Mouse (Mus musculus) forebrain, embryonic 10.5 days (tissue): ENCODE measurements around the gene R3hdml. TPM values are rescaled to one million over a fixed set of nuclear protein-coding genes. Genes with fewer than 3 reads are reported as not detected.
A peak's percentile ranks its signal among the peaks of the same experiment; 100 is the strongest.

Source experiments
- DNase-seq: peaks from one replicate; pipeline ENCODE4 v3.0.0-alpha.2; 2017; ENCODE audit warnings: low spot score; ENCODE audit errors: extremely low spot score
- H3K27ac ChIP-seq: fragments of 300-500 bp; sonication (generic); 2 replicates; pipeline ENCODE4 v1.5.1; 2016; ENCODE audit warnings: mild to moderate bottlenecking
- H3K27me3 ChIP-seq: fragments of 300-500 bp; sonication (generic); 2 replicates; pipeline ENCODE4 v1.6.1; 2016; ENCODE audit warnings: mild to moderate bottlenecking; ENCODE audit not compliant: poor library complexity, severe bottlenecking
- H3K36me3 ChIP-seq: fragments of 300-500 bp; sonication (generic); replicated peaks from 2 replicates; pipeline ENCODE4 v1.6.1; 2016; ENCODE audit warnings: mild to moderate bottlenecking, moderate library complexity
- H3K4me1 ChIP-seq: fragments of 300-500 bp; sonication (generic); 2 replicates; pipeline ENCODE4 v1.6.1; 2016
- H3K4me3 ChIP-seq: fragments of 300-500 bp; sonication (generic); 2 replicates; pipeline ENCODE4 v1.5.1; 2016; ENCODE audit warnings: mild to moderate bottlenecking, moderate library complexity
- H3K9me3 ChIP-seq: fragments of 300-500 bp; sonication (generic); 2 replicates; pipeline ENCODE4 v1.6.1; 2016; ENCODE audit warnings: mild to moderate bottlenecking, moderate library complexity
- WGBS: fragments of 180-500 bp; shearing (Covaris S2); methylation state at CpG from one replicate; pipeline ENCODE4 v1.1.7; 2016; 5-methylcytosine and 5-hydroxymethylcytosine counted together
- polyA plus RNA-seq: library from polyadenylated mRNA; unstranded; fragments of >200 nt; fragmentation: Nextera tagmentation; extraction: Ambion mirVana; gene quantifications from 2 replicates; pipeline ENCODE4 v1.2.1, GENCODE M21; 2016

The R3hdml gene
- polyA plus RNA-seq, 1 experiment from 2014 or later: not detected

DNA sequence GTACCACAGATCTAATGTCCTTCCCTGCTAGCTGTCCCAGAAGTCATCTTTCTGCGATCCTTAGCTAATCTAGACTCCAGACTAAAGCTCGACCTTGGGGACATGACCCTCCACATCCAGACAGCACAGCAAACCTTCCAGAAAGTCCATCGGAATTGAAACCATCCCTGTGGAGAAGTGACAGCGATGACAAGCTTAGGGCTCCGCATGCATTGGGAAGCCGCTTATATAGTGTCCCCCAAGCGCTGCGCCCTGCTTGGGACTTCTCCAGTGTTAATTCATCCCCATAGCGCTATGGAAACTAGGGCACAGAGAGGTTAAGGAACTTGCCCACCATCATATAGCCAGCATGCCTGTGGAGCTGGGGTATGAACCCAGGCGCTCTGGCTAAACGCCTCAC, 29.3 kb upstream of the R3hdml start:
- DNase-seq: no peak
- Histone ChIP-seq H3K9me3 (no peaks in the 10 kb centered on the region), H3K4me1 (no peaks in the 10 kb centered on the region; the same call in 1 of the 2 replicates), H3K27ac (no peak overlapping the region), H3K27me3 (peaks cover 15% of the 10 kb centered on the region), H3K4me3 (no peak overlapping the region), H3K36me3 (peaks cover 6% of the 10 kb centered on the region)
- WGBS: 85% methylated on average over 11 of the region's 11 CpGs

DNA sequence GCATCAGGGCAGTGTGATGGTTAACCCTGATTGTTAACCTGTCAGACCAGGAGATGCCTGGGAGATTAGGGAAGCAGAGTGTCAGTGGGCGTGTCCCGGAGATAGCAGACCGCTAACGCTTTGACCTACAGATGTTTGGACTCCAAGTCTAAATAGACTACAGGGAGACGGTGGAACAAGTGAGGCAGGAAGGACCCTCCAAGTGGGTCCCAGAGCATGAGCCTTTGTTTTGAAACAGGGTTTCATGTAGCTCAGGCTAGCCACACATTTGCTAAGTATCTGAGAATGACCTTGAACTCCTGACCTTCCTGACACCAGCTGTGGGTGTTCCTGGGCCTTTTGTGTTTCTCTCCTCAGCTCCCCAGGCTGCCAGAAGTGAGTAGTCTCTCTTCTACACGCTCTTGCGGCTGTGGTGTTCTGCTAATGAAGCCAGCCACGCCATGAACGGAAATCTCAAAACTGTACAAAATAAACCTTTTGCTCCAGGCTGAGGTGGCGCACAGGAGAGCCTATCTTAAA, 28.8 kb upstream of the R3hdml start:
- Histone ChIP-seq H3K27ac (no peak overlapping the region), H3K4me3 (no peak overlapping the region), H3K36me3 (peaks cover 11% of the 10 kb centered on the region), H3K4me1 (no peaks in the 10 kb centered on the region; the same call in 1 of the 2 replicates), H3K9me3 (no peaks in the 10 kb centered on the region), H3K27me3 (peaks cover 11% of the 10 kb centered on the region)
- WGBS: 72% methylated on average over 10 of the region's 10 CpGs
- DNase-seq: no peak

DNA sequence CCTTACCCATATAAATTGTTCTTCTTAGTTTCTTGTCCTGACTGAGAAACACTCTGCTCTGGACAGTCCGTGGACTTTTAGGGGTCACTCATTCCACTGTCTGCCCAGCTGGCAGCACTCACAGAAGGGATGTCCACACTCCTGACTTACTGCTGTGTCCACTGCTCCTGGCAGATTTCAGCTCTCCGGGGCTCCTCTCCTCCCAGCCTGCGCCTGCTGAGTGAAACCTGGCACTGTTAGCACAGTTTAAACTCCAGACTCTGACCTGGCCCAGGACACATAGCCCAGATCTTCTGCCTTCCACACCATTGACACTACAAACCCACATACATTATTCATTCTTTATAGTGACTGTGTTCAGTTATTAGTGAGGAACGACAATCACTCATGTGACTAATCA, 28.1 kb upstream of the R3hdml start:
- no peak overlapping the region for H3K4me3 ChIP-seq
- H3K36me3 ChIP-seq: peaks cover 18% of the 10 kb centered on the region
- DNase-seq: no peak
- H3K27me3 ChIP-seq: peaks cover 5% of the 10 kb centered on the region
- H3K9me3 ChIP-seq: no peaks in the 10 kb centered on the region
- H3K27ac ChIP-seq: no peak overlapping the region
- 89% methylated on average over 4 of the region's 4 CpGs for WGBS
- no peaks in the 10 kb centered on the region; the same call in 1 of the 2 replicates for H3K4me1 ChIP-seq

DNA sequence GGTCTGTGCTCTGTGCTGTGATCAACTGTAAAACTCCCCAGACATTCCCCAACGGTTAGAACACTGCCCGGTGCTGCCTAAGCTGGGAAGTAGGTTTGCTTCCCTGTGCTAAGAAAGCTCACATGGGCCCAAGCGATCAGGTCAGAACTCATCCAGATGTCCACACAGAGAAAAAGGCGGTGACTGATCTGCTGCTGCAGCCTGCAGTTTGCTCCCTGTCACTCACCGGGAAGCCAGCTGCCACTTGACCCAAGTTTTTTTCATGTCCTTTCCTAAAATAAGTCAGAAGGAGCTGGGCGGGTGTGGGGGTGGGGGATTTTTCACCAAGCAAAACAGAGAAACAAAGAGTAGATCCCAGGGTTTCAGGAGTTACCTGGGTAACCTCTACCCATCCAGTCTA, 27.6 kb upstream of the R3hdml start:
- WGBS: 87% methylated on average over 6 of the region's 6 CpGs
- DNase-seq: no peak
- Histone ChIP-seq H3K36me3 (peaks cover 24% of the 10 kb centered on the region), H3K4me3 (no peak overlapping the region), H3K27ac (no peak overlapping the region), H3K9me3 (no peaks in the 10 kb centered on the region), H3K4me1 (no peaks in the 10 kb centered on the region), H3K27me3 (no peaks in the 10 kb centered on the region)

DNA sequence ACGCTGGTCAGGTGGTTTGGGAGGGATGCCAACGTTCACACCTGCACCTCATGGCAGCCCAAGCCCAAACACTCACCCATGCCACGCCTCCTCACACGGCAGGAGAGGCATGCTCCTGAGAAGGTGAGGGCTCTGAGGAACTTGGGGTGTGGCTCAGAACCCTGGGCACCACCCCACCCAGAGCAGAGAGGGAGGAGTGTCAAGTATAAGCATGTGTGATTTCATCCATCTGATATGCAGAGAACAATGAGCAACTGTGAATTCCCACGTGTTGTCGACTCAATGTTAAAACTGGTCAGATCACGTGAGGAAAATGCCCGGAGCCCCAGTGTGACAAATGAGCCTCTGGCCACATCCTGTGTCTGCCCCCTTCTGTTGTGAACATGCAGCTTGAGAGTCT, 25.3 kb upstream of the R3hdml start:
- no peak for DNase-seq
- 88% methylated on average over 8 of the region's 8 CpGs for WGBS
- Histone ChIP-seq H3K27me3 (no peaks in the 10 kb centered on the region), H3K4me1 (peaks cover 8% of the 10 kb centered on the region), H3K27ac (no peak overlapping the region), H3K9me3 (no peaks in the 10 kb centered on the region), H3K4me3 (no peak overlapping the region), H3K36me3 (peaks cover 27% of the 10 kb centered on the region)

DNA sequence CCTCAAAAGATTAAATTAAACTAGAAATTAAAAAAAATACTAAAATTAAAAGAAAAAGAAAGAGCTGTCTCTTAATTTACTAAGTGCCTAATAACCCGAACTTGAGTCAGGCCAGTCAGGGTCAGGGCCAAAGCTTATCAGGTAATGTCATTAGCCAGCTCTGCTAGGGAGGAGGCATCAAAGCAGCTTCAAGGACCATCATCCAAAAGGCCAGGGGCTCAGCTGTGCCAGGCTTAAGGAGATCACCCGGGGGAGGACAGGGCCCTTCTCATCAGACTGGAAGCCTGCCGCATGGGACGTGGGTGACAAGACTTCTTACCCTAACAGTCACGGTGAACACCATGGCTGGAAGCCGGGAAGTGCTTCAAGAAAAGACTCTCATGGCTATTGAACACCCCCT, 24.5 kb upstream of the R3hdml start:
- H3K4me1 ChIP-seq: peaks cover 14% of the 10 kb centered on the region
- H3K27me3 ChIP-seq: no peaks in the 10 kb centered on the region
- peaks cover 27% of the 10 kb centered on the region for H3K36me3 ChIP-seq
- H3K27ac ChIP-seq: no peak overlapping the region
- no peaks in the 10 kb centered on the region for H3K9me3 ChIP-seq
- WGBS: 89% methylated on average over 6 of the region's 6 CpGs
- DNase-seq: no peak
- no peak overlapping the region for H3K4me3 ChIP-seq

DNA sequence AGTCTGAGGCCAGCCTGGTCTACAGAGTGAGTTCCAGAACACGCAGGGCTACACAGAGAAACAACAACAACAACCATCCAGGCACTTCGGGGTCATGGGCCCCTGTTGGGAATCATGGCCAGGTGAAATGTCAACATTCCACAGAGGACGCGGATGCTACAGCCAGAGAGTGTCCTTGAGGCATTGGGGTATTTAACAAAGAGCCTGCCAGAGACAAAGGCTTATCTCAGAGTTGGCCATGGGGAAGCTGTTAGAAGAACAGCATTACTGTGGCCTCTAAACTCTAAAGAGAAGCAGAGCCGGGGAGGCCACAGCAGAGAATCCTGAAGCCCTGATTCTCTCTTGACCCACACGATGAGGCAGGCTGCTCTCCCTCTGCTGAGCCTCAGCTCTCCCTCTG, 23.3 kb upstream of the R3hdml start:
- 96% methylated on average over 6 of the region's 6 CpGs for WGBS
- Histone ChIP-seq H3K9me3 (no peaks in the 10 kb centered on the region), H3K4me1 (peaks cover 16% of the 10 kb centered on the region), H3K36me3 (peaks cover 27% of the 10 kb centered on the region), H3K27ac (no peak overlapping the region), H3K4me3 (no peak overlapping the region), H3K27me3 (no peaks in the 10 kb centered on the region)
- DNase-seq: no peak

DNA sequence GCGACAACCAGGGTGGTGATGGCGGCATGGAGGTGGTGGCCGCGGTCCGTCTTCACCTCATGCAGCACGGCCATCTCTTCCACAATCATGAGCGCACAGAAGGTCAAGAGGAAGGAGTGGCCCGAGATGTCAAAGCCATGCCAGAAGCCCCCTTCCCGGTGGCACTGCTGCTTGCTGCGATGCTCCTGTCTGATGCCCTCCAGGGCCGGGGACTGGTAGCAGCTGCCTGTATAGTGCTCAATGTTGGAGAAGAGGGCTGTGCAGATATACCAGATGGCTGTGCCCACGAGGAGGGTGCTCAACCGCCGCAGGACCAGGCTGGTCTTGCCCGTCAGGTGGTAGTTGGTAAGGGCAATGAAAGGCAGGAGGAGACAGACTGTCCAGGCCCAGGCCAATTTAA, 22.4 kb upstream of the R3hdml start:
- H3K36me3 ChIP-seq: peaks cover 27% of the 10 kb centered on the region
- no peak for DNase-seq
- H3K27ac ChIP-seq: no peak overlapping the region
- WGBS: 97% methylated on average over 15 of the region's 15 CpGs
- no peak overlapping the region for H3K4me3 ChIP-seq
- H3K27me3 ChIP-seq: no peaks in the 10 kb centered on the region
- H3K9me3 ChIP-seq: no peaks in the 10 kb centered on the region
- peaks cover 16% of the 10 kb centered on the region for H3K4me1 ChIP-seq

DNA sequence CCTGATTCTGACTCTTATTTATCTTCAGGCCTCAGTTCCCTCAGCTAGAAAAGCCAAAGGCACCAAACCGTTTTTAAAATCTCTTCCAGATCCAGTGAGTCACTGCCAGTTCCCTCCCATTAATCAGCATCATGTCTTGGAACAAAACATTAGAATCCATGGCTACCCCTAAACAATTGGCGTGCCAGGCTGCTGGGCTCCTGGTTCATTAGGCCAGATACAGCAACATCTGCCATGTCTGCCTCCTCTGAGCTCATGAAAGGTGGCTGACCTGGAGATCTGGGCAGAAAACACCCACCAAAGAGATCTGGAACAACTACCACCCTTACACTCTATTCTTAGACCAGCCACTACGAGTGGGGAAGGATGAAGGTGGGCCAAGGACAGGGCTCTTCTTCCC, 21.0 kb upstream of the R3hdml start:
- Histone ChIP-seq H3K4me3 (peak overlapping the region; percentile 85), H3K4me1 (peaks cover 16% of the 10 kb centered on the region), H3K27me3 (no peaks in the 10 kb centered on the region), H3K9me3 (no peaks in the 10 kb centered on the region), H3K27ac (no peak overlapping the region), H3K36me3 (peaks cover 27% of the 10 kb centered on the region)
- 84% methylated on average over 3 of the region's 3 CpGs for WGBS
- DNase-seq: no peak

DNA sequence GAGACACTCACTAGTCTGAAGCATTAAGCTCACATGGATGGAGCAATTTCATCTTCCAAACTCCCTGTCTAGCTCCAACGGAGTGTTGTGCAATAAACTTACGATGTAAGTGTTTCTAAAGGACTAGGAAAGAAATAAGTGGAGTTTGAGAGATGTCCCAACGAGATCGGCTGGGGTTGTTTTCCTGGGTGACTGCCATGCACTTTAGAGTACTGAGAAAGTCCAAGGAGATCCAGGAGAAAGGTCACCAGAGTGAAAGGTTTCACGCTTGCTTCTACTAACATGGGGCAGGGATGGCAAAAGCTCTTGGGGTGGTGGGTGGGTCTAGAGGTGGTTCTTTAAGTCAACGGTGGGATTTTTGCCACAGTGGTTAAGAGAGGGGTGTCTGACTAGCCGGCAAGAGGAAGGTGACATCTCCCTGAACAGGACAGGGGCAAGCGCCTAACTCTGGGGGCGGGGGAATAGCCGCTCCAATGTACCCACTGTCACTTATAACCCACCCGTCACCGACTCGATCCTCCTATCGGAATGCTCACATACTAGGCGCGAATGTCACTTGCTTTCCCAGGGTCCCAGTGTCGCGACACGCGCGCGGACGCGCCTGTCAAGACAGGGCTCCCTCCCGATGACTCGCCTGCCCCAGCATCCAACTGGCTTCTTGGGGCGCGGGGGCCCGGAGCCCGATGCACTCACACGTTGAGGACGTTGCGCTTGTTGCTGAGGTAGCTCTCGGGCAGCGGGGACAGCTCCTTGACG, 20.2 kb upstream of the R3hdml start:
- peak overlapping the region; percentile 85 for H3K4me3 ChIP-seq
- no peaks in the 10 kb centered on the region for H3K27me3 ChIP-seq
- peaks cover 23% of the 10 kb centered on the region for H3K36me3 ChIP-seq
- H3K27ac ChIP-seq: peak overlapping the region; percentile 89
- no peaks in the 10 kb centered on the region for H3K9me3 ChIP-seq
- 5% methylated on average over 36 of the region's 36 CpGs for WGBS
- no peak for DNase-seq
- H3K4me1 ChIP-seq: peaks cover 16% of the 10 kb centered on the region

DNA sequence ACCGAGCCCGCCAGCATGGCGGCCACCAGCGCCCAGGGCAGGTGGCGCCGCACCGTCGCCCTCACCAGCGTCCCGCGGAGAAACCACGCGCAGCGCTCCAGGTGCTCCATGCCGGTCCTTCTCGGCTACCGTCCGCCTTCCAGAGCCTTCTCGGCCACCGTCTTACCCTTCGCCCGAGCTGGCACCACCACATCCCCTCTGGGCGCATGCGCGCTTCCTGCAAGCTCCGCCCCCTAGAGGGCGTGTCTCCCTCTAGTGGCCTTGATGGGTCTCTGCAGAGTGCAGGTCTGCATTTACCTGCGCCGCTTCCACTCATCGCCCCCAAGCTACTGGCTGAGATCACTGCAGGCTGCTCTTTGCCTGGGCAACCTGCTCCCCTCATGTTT, 19.7 kb upstream of the R3hdml start, which contains the start of gene Fitm2:
Fitm2 (minus strand) TSS at position 164 of the 386 bp plus-strand sequence.
- H3K36me3 ChIP-seq: peaks cover 23% of the 10 kb centered on the region
- H3K4me1 ChIP-seq: peaks cover 16% of the 10 kb centered on the region
- peak within 1 kb of the TSS; percentile 89 for H3K27ac ChIP-seq
- H3K4me3 ChIP-seq: peak within 1 kb of the TSS; percentile 85
- peak; percentile 96 for DNase-seq
- H3K27me3 ChIP-seq: no peaks in the 10 kb centered on the region
- WGBS: 0% methylated on average over 28 of the region's 30 CpGs
- H3K9me3 ChIP-seq: no peaks in the 10 kb centered on the region

DNA sequence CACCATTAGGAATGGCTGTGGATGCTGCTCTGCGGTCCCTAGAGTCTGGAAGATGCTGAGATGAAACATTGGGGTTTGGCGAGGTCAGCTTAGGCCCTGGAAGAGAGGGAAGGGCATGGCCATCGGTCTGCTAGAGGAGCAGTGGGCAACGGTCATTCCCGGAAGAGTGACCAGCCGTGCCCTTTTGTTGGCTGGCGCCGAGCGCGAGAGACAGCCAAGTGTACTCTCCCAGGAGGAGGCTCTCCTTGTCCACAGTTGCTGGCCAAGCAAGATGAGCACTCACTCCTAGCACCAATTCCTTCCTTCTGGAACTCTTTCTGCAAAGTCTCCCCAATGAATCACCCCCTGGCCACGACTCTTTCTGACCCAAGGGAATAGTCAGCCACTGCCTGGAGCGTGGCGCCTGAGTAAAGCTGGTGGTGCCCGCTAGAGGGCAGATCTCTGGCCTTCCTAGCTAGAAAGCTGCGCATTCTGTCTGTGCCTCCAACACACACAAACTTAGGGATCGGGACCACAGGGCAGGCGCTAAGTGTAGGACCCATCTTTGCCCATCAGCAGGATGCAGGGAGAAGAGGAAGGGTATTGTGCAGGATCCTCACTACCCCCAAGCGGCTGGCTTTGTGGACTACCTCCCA, 11.8 kb upstream of the R3hdml start:
- no peak overlapping the region for H3K27ac ChIP-seq
- 49% methylated on average over 18 of the region's 18 CpGs for WGBS
- peaks cover 19% of the 10 kb centered on the region for H3K4me1 ChIP-seq
- H3K9me3 ChIP-seq: no peaks in the 10 kb centered on the region
- peaks cover 29% of the 10 kb centered on the region for H3K27me3 ChIP-seq
- no peak overlapping the region for H3K4me3 ChIP-seq
- no peaks in the 10 kb centered on the region for H3K36me3 ChIP-seq
- peak; percentile 22 for DNase-seq

DNA sequence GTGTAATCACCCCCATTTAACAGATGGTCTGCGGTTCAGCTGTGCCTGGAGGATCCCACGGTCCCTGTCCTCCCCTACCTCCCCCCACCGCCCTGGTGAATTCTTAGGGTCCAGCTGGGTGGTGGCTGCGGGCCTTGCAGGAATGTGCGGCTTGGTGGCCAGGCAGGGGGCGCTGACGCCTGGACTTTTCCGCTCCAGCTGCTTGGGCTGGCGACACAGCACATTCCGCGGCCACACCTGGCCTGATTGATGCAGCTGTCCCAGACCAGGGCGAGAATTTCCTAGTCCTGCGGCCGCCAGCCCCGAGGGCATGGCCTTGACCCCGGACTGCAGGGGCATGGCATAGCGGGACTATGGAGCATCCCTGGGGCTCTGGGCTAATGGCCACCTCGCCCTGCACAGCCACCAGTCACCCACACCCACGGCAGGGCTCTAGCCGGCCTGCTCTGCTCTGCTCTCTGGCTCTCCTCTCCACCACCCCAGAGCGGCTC, 10.5 kb upstream of the R3hdml start:
- WGBS: 2% methylated on average over 21 of the region's 21 CpGs
- peak overlapping the region; percentile 49 for H3K4me3 ChIP-seq
- peaks cover 29% of the 10 kb centered on the region for H3K27me3 ChIP-seq
- no peaks in the 10 kb centered on the region for H3K36me3 ChIP-seq
- 0 out of 2 replicates have a peak overlapping the region, but pooled peaks have one; percentile 25 for H3K27ac ChIP-seq
- no peaks in the 10 kb centered on the region for H3K9me3 ChIP-seq
- peaks cover 19% of the 10 kb centered on the region for H3K4me1 ChIP-seq
- DNase-seq: peak; percentile 44
